Mouse (Mus musculus) erythroblast, embryonic 14.5 days (primary cell): ENCODE measurements at regions not wholly inside any gene's neighbourhood (a gene's known extent, or its start where the extent isn't known, plus 50 kb on each side); places are given as distances from the start of the nearest gene placed in this dataset.

Source experiments
- H3K27me3 ChIP-seq: 2 replicates; pipeline ENCODE4 v1.6.1; 2012; ENCODE audit warnings: inconsistent platforms; ENCODE audit not compliant: control insufficient read depth
- H3K36me3 ChIP-seq: 2 replicates; pipeline ENCODE4 v1.6.1; 2012; ENCODE audit warnings: mild to moderate bottlenecking, inconsistent platforms; ENCODE audit not compliant: control insufficient read depth
- H3K4me1 ChIP-seq: 2 replicates; pipeline ENCODE4 v1.6.1; 2012; ENCODE audit warnings: inconsistent platforms; ENCODE audit not compliant: control insufficient read depth
- H3K4me3 ChIP-seq: replicated peaks from 2 replicates; pipeline ENCODE3; 2012; ENCODE audit warnings: moderate library complexity, mild to moderate bottlenecking, inconsistent platforms
- H3K9me3 ChIP-seq: 2 replicates; pipeline ENCODE4 v1.6.1; 2012; ENCODE audit warnings: low read length, inconsistent platforms, mixed read lengths; ENCODE audit not compliant: control insufficient read depth
- GATA1 ChIP-seq: IDR thresholded peaks from 2 replicates; pipeline ENCODE4 v1.6.1; 2012; ENCODE audit warnings: low read length, inconsistent platforms, mixed read lengths
- TAL1 ChIP-seq: IDR thresholded peaks from 3 replicates; pipeline ENCODE4 v1.6.1; 2012; ENCODE audit warnings: low read length, inconsistent platforms, mixed read lengths

DNA sequence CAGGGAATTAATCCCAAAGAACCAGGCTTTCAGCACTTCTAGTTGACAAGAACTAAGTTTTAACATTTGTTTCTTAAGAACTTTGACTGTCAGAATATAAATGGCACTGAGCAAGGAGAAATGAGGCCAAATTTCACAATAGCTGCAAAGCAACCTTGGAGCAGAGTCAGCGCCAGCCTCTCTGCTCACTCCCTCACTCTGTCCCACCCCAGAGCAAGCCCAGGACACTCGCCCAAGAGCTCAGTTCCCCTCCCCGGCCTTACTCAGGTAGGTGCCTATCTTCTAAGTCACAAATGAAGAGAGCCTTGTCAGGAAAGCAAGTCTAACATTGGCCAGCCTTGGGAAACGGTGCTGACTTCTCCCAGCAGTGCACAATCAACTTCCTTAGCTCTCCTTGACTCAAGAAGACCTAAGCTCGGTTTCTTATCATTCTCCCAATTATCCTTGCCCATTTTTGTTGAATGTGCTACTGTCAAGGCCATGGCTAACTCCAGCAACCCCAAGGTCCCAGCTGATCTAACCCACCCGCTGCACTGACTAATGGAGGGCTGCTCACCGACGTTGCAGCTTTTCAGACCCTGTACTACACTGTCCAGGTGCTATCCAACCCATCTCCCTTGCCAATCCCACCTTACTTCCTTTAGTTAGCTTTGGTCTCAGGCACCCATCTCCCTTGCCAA lies 219.5 kb upstream of the Klf14 start:
- H3K4me3 ChIP-seq = no peak overlapping the region
- peaks cover 17% of the 10 kb centered on the region for H3K4me1 ChIP-seq
- H3K36me3 ChIP-seq = no peaks in the 10 kb centered on the region
- TF ChIP-seq GATA1 (no peak), TAL1 (no peak)
- no peaks in the 10 kb centered on the region for H3K27me3 ChIP-seq
- H3K9me3 ChIP-seq = no peaks in the 10 kb centered on the region

DNA sequence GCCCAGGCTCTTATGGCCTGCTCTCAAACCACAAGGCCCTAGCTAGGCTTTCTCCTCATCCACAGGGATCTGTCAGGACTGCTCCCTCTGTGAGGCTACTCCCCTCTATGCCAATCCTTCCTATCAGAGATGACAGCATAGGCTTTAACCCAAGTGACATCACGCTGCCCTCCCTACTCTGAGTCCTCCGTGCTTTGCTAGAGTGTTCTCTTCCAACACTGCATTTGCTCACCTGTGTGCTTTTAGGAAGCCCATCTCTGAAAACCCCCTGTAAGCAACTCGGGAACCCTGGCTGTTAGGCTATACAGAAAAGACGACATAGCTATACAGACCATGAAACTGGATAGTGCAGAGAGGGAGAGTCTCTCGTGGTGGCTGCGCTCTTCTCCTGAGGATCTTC lies 216.3 kb upstream of the Mkln1 start:
- Histone ChIP-seq H3K9me3 (peaks cover 3% of the 10 kb centered on the region; the same call in 1 of the 2 replicates), H3K4me1 (peaks cover 20% of the 10 kb centered on the region), H3K36me3 (no peaks in the 10 kb centered on the region; the same call in 1 of the 2 replicates), H3K4me3 (no peak overlapping the region), H3K27me3 (no peaks in the 10 kb centered on the region)
- TF ChIP-seq TAL1 (no peak), GATA1 (no peak)

DNA sequence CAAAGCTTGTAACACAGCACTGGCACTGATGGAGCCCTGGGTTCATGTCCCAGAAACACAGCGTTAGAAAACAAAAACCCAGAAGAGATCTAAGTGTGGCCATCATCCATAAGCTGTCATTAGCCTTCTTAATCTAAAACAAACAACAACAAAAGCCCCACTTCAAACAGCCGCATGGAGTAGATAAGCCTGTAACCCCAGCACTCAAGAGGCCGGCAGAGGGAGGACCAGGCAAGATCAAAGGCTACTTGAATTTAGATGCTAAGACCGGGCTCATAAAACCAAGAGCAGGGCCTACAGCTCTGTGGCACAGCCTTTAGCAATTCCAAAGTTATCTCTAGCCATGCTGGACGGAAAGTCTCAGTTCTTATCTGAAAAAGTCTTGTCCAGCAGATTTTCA lies 215.4 kb upstream of the Mkln1 start:
- H3K36me3 ChIP-seq = no peaks in the 10 kb centered on the region; the same call in 1 of the 2 replicates
- peaks cover 20% of the 10 kb centered on the region for H3K4me1 ChIP-seq
- TF ChIP-seq GATA1 (no peak), TAL1 (no peak; the same call in 2 of the 3 replicates)
- no peak overlapping the region for H3K4me3 ChIP-seq
- H3K9me3 ChIP-seq = peaks cover 3% of the 10 kb centered on the region; the same call in 1 of the 2 replicates
- no peaks in the 10 kb centered on the region for H3K27me3 ChIP-seq

DNA sequence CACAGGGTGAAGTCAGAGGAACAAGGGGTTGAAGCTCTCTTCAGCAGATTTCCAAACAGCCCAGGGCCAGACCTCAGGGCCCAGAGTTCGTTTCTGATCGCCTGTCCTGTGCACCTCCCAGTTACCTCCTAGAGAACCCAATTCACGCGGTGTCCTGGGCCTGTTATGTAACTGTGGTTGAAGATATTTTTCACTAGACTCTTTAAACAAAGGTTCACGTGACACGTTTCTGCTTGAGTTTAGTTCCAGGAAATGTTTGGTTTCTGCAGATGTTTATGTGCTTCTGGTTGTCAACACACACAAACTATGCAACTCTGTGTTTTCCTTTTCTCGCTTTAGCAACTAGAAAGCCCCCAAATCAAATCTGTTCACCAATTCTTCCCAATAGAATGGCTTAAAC lies 214.0 kb upstream of the Mkln1 start:
- H3K4me3 ChIP-seq = no peak overlapping the region
- H3K4me1 ChIP-seq = peaks cover 21% of the 10 kb centered on the region
- peaks cover 3% of the 10 kb centered on the region; the same call in 1 of the 2 replicates for H3K9me3 ChIP-seq
- TF ChIP-seq TAL1 (no peak), GATA1 (no peak)
- H3K27me3 ChIP-seq = no peaks in the 10 kb centered on the region
- no peaks in the 10 kb centered on the region; the same call in 1 of the 2 replicates for H3K36me3 ChIP-seq

DNA sequence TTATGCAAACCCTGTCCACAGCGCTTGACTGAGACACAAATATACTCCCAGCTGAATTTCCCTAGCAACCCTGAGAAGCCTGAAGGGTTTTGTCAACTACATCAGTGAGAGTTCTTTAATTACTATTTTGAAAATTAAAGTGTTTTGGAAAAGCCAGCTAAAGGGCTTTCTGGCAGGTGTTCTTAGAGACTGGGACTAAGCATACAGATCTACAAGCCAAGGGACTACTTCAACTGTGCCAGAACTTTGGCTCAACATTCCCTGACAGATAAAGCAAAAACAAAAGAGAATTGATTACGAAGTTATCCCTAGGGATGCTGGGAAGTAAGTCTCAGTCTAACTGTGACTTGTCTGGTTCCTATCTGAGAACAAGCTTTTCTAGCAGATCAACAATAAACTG lies 213.4 kb upstream of the Mkln1 start:
- Histone ChIP-seq H3K36me3 (no peaks in the 10 kb centered on the region; the same call in 1 of the 2 replicates), H3K4me3 (no peak overlapping the region), H3K9me3 (peaks cover 3% of the 10 kb centered on the region; the same call in 1 of the 2 replicates), H3K4me1 (peaks cover 21% of the 10 kb centered on the region), H3K27me3 (no peaks in the 10 kb centered on the region)
- TF ChIP-seq TAL1 (no peak), GATA1 (no peak)

DNA sequence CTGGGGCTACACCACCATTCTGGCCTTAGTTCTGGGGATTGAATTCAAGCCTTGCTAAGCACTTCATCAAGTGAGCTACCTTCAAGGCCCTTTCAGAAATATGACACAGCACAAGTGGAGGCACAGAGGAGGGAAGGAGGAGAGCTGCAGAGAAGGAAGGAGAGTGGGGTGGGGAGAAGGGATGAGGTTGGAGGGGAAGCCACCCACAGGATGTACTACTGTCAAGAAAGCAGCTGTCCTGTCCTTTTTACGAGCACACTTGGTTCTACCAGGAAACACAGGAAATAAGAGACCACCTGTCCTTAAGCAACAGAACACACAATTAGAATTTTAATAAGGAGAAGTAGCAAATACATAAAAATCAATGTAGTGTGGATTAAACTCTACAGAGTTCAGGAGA lies 210.5 kb upstream of the Mkln1 start:
- Histone ChIP-seq H3K4me3 (no peak overlapping the region), H3K9me3 (peaks cover 3% of the 10 kb centered on the region; the same call in 1 of the 2 replicates), H3K4me1 (peaks cover 8% of the 10 kb centered on the region), H3K27me3 (no peaks in the 10 kb centered on the region), H3K36me3 (no peaks in the 10 kb centered on the region; the same call in 1 of the 2 replicates)
- TF ChIP-seq TAL1 (no peak), GATA1 (no peak)

DNA sequence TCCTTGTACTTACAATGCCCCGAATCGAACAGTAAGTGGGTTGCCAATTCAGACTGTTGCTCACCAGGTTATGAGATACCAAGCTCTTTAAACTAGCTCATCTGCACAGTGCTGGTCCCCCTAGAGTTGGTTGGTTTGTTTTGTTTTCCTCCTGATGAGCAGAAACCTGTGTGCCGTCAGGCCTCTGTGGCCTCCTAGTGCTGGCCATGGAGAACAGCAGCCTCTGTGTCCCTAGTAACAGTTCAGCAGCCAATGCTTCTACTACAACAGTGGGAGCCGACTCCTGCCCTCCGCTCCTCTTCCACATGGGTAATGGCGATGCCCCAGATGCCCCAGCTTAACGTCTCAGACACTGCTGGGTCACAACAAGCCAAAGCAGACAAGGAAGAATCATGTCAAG lies 209.5 kb upstream of the Mkln1 start:
- peaks cover 1% of the 10 kb centered on the region; the same call in 1 of the 2 replicates for H3K4me1 ChIP-seq
- no peaks in the 10 kb centered on the region; the same call in 1 of the 2 replicates for H3K36me3 ChIP-seq
- H3K4me3 ChIP-seq = no peak overlapping the region
- H3K27me3 ChIP-seq = no peaks in the 10 kb centered on the region
- TF ChIP-seq GATA1 (no peak), TAL1 (no peak)
- H3K9me3 ChIP-seq = peaks cover under 1% of the 10 kb centered on the region; the same call in 1 of the 2 replicates

DNA sequence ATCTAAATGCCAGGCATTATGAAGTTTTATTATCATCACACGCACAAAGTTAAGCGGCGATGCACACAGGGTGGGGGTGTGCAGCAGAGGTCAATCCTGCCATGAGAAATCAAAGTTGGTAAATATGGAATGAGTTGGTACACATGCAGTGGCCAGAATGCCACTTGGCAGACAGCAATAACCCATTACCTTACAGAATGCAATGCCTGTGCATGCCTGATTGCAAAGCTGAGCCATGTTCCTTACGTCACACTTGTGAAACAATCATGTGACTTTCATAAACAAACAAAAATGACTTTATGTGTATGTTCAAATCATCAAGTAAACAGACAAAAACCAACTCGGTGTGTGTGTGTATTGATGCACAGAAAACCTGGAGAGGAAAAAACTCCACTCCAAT lies 208.5 kb upstream of the Mkln1 start:
- H3K9me3 ChIP-seq = no peaks in the 10 kb centered on the region
- no peaks in the 10 kb centered on the region for H3K36me3 ChIP-seq
- peaks cover 1% of the 10 kb centered on the region; the same call in 1 of the 2 replicates for H3K4me1 ChIP-seq
- peaks cover 2% of the 10 kb centered on the region; the same call in 1 of the 2 replicates for H3K27me3 ChIP-seq
- no peak overlapping the region for H3K4me3 ChIP-seq
- TF ChIP-seq TAL1 = no peak
- no peak for TF ChIP-seq GATA1

DNA sequence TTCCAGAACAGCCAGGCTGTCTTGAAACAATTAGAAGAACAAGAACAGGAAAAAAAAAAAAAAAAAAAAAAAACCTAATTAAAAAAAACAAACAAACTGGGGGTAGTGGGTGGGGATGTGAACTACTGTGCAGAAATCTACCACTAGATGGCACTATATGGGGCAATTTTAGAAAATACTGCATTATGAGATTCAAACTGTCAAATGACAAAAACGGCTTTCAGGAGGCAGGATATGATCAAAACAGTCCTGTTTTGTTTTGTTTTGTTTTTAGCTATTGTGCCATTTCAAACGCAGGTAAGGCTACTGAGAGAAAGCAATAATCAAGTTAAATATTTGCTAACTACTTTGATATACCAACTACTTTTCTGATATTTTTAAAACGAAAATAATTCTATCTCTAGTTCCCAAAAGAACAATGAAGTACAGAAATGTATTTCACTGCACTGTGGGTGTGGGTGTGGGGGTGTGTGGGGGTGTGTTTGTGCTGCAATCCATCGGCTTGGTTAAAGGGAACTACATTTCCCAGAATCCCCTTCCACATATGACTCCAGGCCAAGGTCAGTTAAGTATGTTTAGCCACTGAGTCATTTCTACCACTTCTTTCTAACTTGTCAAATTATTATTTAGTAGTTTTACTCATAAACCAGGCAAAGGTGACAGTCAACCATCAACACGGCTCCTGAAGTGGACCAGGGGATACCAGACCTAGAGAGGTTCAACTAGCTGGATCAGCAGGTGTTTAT lies 207.7 kb upstream of the Mkln1 start:
- Histone ChIP-seq H3K9me3 (no peaks in the 10 kb centered on the region), H3K36me3 (no peaks in the 10 kb centered on the region), H3K4me3 (no peak overlapping the region), H3K27me3 (peaks cover 5% of the 10 kb centered on the region), H3K4me1 (peaks cover 1% of the 10 kb centered on the region)
- no peak for TF ChIP-seq GATA1
- TF ChIP-seq TAL1 = no peak
